Mouse (Mus musculus) embryo, embryonic 10.5 days (tissue): ENCODE measurements around the gene Zfp706.
"Not testable (repeated sequence)": the region's sequence is repeated elsewhere in the genome, so short reads cannot be mapped to it uniquely, and the experiment has no call there.

Experiments used
- DNase-seq: peaks from one replicate; pipeline ENCODE4 v3.0.0-alpha.2; 2015; ENCODE audit warnings: low spot score

Gene Zfp706

GRCm38 (mm10) chr15:37008546-37008945 lies 973 bp upstream of the Zfp706 start:
- DNase-seq: peak; percentile 39

GRCm38 (mm10) chr15:37007959-37008419 lies 416 bp upstream of the Zfp706 start:
- DNase-seq: no peak

GRCm38 (mm10) chr15:37006475-37007164 lies 953 bp downstream of the Zfp706 start:
- DNase-seq: peak; percentile 64

- DNase-seq: no peak
These were observed 1.6 kb downstream of the Zfp706 start for GRCm38 (mm10) chr15:37005793-37006474.

- DNase-seq: no peak
These were observed 2.7 kb downstream of the Zfp706 start for GRCm38 (mm10) chr15:37004858-37005257.

- no peak for DNase-seq
These were observed 5.3 kb downstream of the Zfp706 start for GRCm38 (mm10) chr15:37002276-37002675.

GRCm38 (mm10) chr15:36999602-37000001 lies 8.0 kb downstream of the Zfp706 start:
- DNase-seq: not testable (repeated sequence)

GRCm38 (mm10) chr15:36995166-36995565 lies 12.4 kb downstream of the Zfp706 start:
- no peak for DNase-seq

GRCm38 (mm10) chr15:36994665-36995064 lies 12.9 kb downstream of the Zfp706 start:
- DNase-seq: no peak

- DNase-seq: peak; percentile 27
These were observed 14.0 kb downstream of the Zfp706 start for GRCm38 (mm10) chr15:36993435-36994178.

GRCm38 (mm10) chr15:36991353-36991752 lies 16.2 kb downstream of the Zfp706 start:
- peak; percentile 18 for DNase-seq

- DNase-seq: no peak
These were observed 17.7 kb downstream of the Zfp706 start for GRCm38 (mm10) chr15:36989922-36990321.

GRCm38 (mm10) chr15:36988718-36989115 lies 18.9 kb downstream of the Zfp706 start:
- no peak for DNase-seq

- no peak for DNase-seq
These were observed 19.4 kb downstream of the Zfp706 start for GRCm38 (mm10) chr15:36987976-36988717.

- no peak for DNase-seq
These were observed 20.2 kb downstream of the Zfp706 start for GRCm38 (mm10) chr15:36987211-36987877.

GRCm38 (mm10) chr15:36985567-36985925 lies 22.0 kb downstream of the Zfp706 start:
- DNase-seq: no peak

GRCm38 (mm10) chr15:36984921-36985566 lies 22.5 kb downstream of the Zfp706 start:
- DNase-seq: no peak

GRCm38 (mm10) chr15:36983455-36983854 lies 24.1 kb downstream of the Zfp706 start:
- no peak for DNase-seq

- DNase-seq: no peak
These were observed 27.3 kb downstream of the Zfp706 start for GRCm38 (mm10) chr15:36980238-36980637.

- DNase-seq: peak; percentile 83
These were observed 27.9 kb downstream of the Zfp706 start for GRCm38 (mm10) chr15:36979488-36980201.

- DNase-seq: no peak
These were observed 28.4 kb downstream of the Zfp706 start for GRCm38 (mm10) chr15:36979159-36979487.
